Mouse (Mus musculus) CH12.LX (cell line): ENCODE data around the gene Col20a1. TPM values are rescaled to one million over a fixed set of nuclear protein-coding genes. Genes with fewer than 3 reads are reported as not detected.

Experiments used
- polyA plus RNA-seq: library from polyadenylated mRNA; unstranded; fragments of >175 nt; gene quantifications from 2 replicates; pipeline ENCODE4 v1.2.1, GENCODE M21; 2012; ENCODE audit warnings: low read depth; ENCODE audit not compliant: insufficient read length
- total RNA-seq, 2 experiments: library from RNA; depleted of rRNA; stranded (reverse); fragments of 300-350 nt in 1 of 2; fragments of >200 nt in 1 of 2; gene quantifications; 2 replicates each; pipeline ENCODE4 v1.2.3; 2012 to 2014

The Col20a1 gene
- total and polyA plus RNA-seq, 3 experiments, result 0.52 to 2.2 (median 0.68) TPM

Other genes with a start within 250 kb of the Col20a1 start
- not detected in 2 replicates for gene Bhlhe23, start 209.6 kb upstream of the Col20a1 start, total RNA-seq (2012; rRNA removed)
- not detected in 2 replicates for gene Bhlhe23, start 209.6 kb upstream of the Col20a1 start, total RNA-seq (2014; rRNA removed)
- gene Bhlhe23, start 209.6 kb upstream of the Col20a1 start, polyA plus RNA-seq, result not detected in 2 replicates
- gene Ythdf1, start 65.6 kb upstream of the Col20a1 start, total RNA-seq (2012; rRNA removed), result 27.5 and 33.1 TPM in 2 replicates
- 40.7 and 42.5 TPM in 2 replicates for gene Ythdf1, start 65.6 kb upstream of the Col20a1 start, total RNA-seq (2014; rRNA removed)
- gene Ythdf1, start 65.6 kb upstream of the Col20a1 start, polyA plus RNA-seq, result 57.4 and 67.0 TPM in 2 replicates
- gene Birc7, start 57.5 kb upstream of the Col20a1 start, total RNA-seq (2012; rRNA removed), result not detected in 2 replicates
- gene Birc7, start 57.5 kb upstream of the Col20a1 start, total RNA-seq (2014; rRNA removed), result not detected in 2 replicates
- not detected in 2 replicates for gene Birc7, start 57.5 kb upstream of the Col20a1 start, polyA plus RNA-seq
- not detected in 2 replicates for gene Nkain4, start 31.8 kb upstream of the Col20a1 start, total RNA-seq (2012; rRNA removed)
- not detected in 2 replicates for gene Nkain4, start 31.8 kb upstream of the Col20a1 start, total RNA-seq (2014; rRNA removed)
- not detected in 2 replicates for gene Nkain4, start 31.8 kb upstream of the Col20a1 start, polyA plus RNA-seq
- 32.4 and 40.4 TPM in 2 replicates for gene Arfgap1, start 19.3 kb upstream of the Col20a1 start, total RNA-seq (2012; rRNA removed)
- gene Arfgap1, start 19.3 kb upstream of the Col20a1 start, total RNA-seq (2014; rRNA removed), result 21.3 and 28.2 TPM in 2 replicates
- 37.5 and 40.0 TPM in 2 replicates for gene Arfgap1, start 19.3 kb upstream of the Col20a1 start, polyA plus RNA-seq
- not detected in 2 replicates for gene Chrna4, start 57.0 kb downstream of the Col20a1 start, total RNA-seq (2012; rRNA removed)
- not detected in 2 replicates for gene Chrna4, start 57.0 kb downstream of the Col20a1 start, total RNA-seq (2014; rRNA removed)
- not detected in 2 replicates for gene Chrna4, start 57.0 kb downstream of the Col20a1 start, polyA plus RNA-seq
- gene Kcnq2, start 148.8 kb downstream of the Col20a1 start, total RNA-seq (2012; rRNA removed), result 0.04 TPM in 2 replicates
- gene Kcnq2, start 148.8 kb downstream of the Col20a1 start, total RNA-seq (2014; rRNA removed), result not detected in 2 replicates
- not detected in 2 replicates for gene Kcnq2, start 148.8 kb downstream of the Col20a1 start, polyA plus RNA-seq
- not detected in 2 replicates for gene Eef1a2, start 170.5 kb downstream of the Col20a1 start, total RNA-seq (2012; rRNA removed)
- gene Eef1a2, start 170.5 kb downstream of the Col20a1 start, total RNA-seq (2014; rRNA removed), result not detected in 2 replicates
- gene Eef1a2, start 170.5 kb downstream of the Col20a1 start, polyA plus RNA-seq, result not detected in 2 replicates
- gene Ppdpf, start 200.7 kb downstream of the Col20a1 start, total RNA-seq (2012; rRNA removed), result 60.0 and 68.9 TPM in 2 replicates
- 57.6 and 71.2 TPM in 2 replicates for gene Ppdpf, start 200.7 kb downstream of the Col20a1 start, total RNA-seq (2014; rRNA removed)
- gene Ppdpf, start 200.7 kb downstream of the Col20a1 start, polyA plus RNA-seq, result 75.5 and 113 TPM in 2 replicates
- 0.04 and 0.17 TPM in 2 replicates for gene Ptk6, start 216.3 kb downstream of the Col20a1 start, total RNA-seq (2012; rRNA removed)
- 0.05 TPM in 1 of 2 replicates, not detected in the other for gene Ptk6, start 216.3 kb downstream of the Col20a1 start, total RNA-seq (2014; rRNA removed)
- 0.07 and 0.09 TPM in 2 replicates for gene Ptk6, start 216.3 kb downstream of the Col20a1 start, polyA plus RNA-seq
- 0.08 and 0.17 TPM in 2 replicates for gene Srms, start 226.7 kb downstream of the Col20a1 start, total RNA-seq (2012; rRNA removed)
- 0.13 and 0.14 TPM in 2 replicates for gene Srms, start 226.7 kb downstream of the Col20a1 start, total RNA-seq (2014; rRNA removed)
- 0.41 TPM in 1 of 2 replicates, not detected in the other for gene Srms, start 226.7 kb downstream of the Col20a1 start, polyA plus RNA-seq
- 0.25 and 0.59 TPM in 2 replicates for gene Fndc11, start 233.5 kb downstream of the Col20a1 start, total RNA-seq (2012; rRNA removed)
- not detected in 2 replicates for gene Fndc11, start 233.5 kb downstream of the Col20a1 start, total RNA-seq (2014; rRNA removed)
- gene Fndc11, start 233.5 kb downstream of the Col20a1 start, polyA plus RNA-seq, result not detected in 2 replicates